Mouse (Mus musculus): ENCODE data around the gene Plcl1.

DNA sequence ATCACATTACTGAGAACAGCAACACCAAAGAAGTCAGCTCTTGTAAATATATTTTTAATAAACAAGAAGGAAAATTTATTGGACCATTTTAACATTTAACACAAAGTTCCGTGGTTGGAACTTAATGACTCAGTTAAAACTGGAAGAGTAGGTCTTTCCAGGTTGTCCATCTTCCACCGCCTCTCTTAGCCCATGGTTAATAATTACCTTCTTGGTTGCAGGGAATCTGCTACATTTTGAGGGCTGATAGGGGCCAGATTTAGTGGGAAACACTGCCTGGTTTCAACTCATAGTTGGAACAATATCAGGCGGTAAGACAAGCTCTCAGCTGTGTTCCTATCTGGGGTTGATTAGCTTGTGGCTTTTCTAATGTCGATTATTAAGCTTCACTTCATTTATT lies 198.9 kb downstream of the Plcl1 start:
- TF ChIP-seq POLR2A (IDR thresholded peaks at IDR 0.05; ENCODE audit: borderline replicate concordance, control insufficient read depth, low read depth, low read length) (no peak), CTCF (IDR thresholded peaks at IDR 0.05; ENCODE audit: control insufficient read depth, insufficient read depth, low read length) (no peak)
